Mouse (Mus musculus) thymus, postnatal 4 days (tissue): ENCODE measurements around the gene Sorbs1.

ENCODE experiments used
- DNase-seq: peaks from one replicate; pipeline ENCODE4 v3.0.0; 2021

The Sorbs1 gene

DNA sequence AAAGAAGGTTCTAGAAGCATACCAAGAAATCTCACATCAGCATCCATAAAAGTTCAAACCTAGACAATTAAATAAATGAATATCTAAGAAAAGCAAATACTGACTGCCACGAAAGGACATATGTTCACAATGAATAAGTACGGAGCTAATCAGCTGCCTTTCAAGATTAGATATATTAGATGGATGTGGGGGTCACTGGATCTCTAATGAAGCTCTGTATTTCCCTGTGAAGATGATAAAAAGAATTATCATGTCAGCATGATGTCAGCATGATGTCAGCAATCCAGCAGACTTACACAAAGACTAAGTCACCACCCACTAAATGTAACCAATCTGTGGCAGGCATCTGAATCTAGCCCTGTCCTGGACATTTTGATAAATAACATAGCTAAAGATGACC is 77.8 kb downstream of the Sorbs1 start:
- no peak for DNase-seq

DNA sequence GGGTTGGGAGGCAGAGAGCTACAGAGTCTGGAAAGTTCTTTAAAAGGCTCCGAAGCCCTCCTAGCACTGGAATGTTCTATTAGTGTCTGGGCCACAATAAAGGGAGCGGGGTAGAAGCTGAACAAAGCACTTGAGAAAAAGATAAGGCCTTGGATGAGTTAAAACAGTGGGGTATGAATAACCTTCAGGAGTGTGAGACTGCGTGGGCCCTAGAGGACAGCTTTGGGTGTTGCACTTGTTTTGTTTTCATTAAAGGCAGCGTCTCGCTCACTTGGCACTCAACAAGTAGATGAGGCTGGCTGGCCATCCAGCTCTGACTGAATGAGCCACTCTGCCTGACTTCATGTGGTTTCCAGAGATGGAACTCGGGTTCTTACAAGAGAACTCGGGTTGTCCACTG is 78.5 kb downstream of the Sorbs1 start:
- no peak for DNase-seq

DNA sequence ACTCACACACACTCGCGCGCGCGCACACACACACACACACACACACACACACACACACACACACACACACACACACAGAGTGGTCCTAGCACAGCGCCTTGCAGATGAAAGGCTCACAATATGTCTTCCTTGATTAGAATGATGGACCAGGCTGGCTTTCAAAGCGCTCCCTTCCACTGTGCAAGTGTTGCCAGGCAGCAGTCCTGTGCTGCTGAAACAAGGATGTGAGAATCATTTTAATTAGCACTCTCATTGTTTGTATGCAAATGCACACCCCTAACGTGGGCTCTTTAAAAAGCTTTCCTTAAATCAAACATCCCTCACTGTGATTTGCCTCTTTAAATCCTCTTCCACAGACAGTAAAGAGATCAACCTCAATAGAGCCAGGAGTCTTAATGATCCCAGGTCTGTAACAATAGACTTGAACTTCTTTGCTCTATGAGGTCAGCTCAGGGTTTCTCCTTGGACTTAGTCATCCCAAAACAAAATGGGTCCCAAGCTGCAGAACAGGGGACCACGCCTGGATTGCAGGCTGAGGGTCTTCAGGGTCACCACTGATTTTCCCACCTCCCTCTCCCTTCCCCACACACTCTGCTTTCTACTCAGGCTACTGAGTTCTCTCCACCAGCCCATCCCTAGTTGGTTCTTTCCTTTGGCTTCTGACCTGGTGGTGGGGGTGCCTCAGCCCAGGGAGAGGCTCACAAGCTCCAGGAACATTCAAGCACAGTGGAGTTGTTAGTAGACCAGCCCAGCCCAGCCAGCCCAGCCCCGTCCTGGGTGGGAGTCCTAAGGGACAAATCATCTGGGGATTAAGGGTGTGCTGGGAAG is 79.3 kb downstream of the Sorbs1 start:
- DNase-seq: no peak

DNA sequence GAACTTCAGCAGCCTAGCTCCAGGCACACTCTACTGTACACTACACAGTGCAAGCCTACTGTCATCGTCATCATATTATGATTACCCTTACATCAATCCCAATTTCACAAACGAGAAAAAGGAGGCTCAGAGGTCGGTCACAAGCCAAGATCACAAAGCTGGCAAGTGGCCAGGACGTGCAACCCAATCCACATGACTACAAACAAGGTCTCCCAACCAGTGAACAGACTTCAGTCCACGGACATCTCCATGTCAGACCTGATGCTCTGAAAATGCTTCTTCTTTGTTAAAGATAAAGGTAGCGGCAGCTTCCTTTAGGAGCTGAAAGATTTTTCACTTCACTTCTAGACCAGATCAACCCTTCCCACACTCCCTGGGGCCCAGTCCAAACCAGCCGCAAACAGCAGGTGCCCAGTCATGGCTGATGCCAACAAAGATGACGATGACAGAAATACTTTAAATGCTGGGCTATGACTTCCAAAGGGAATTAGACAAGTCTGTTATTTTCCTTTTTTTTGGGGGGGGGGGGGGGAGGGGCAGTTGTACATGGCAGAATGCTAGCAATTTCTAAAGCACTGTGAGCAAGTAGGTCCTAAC is 80.2 kb downstream of the Sorbs1 start:
- no peak for DNase-seq

DNA sequence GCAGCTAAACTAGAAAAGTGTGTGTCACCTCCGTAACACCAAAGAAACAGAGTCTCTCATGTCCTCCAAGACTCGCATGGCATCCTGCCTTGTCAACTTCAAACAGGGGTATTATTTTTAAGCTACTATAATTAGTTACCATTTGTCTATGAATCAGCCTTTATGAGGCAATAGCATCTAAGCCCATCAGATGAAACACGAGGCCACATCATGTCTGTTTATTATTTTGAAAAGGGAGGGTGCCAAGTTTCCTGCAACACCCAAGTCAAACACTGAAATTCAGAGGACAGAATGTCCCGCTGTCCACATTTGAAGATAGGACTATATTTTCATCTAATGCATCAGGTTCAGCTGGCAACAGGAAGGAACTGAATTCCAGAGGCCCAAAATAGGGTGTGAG is 81.6 kb downstream of the Sorbs1 start:
- no peak for DNase-seq

DNA sequence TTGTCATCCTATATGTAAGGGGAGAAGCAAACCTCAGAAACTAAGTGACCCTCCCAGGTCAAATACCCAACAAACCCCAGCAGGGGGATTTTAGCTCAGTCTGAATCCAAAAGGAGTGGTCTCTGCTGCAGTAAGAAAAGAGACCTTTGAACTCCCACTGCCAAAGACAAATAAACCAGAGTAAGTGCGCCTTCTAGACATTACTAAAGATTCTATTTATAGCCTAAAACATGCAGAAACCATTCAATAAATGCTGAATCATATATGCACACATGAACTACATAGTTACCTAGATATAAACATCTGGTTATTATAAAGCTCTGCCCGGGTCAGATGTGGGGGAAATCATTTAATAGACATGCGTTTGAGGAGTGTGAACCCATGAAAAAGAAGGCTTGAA is 84.0 kb downstream of the Sorbs1 start:
- no peak for DNase-seq

DNA sequence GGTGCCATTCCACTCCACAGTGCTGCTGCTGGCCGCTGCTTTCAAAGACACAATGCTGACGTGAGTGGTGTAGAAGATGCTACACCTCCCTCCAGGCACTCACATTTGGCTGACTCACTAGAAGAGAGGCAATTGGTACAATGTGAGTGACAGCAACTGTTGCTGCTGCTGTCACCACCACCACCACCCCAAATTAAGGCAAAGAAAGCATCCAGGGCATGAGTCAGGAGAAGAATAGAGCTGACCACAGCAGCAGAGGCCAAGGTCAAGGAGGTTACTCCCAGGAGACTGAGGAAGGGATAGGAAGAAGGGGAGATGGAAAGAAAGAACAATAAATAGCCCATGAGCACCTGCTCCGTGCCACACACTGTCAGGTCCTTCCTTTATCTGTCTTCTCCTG is 84.4 kb downstream of the Sorbs1 start:
- DNase-seq: no peak

DNA sequence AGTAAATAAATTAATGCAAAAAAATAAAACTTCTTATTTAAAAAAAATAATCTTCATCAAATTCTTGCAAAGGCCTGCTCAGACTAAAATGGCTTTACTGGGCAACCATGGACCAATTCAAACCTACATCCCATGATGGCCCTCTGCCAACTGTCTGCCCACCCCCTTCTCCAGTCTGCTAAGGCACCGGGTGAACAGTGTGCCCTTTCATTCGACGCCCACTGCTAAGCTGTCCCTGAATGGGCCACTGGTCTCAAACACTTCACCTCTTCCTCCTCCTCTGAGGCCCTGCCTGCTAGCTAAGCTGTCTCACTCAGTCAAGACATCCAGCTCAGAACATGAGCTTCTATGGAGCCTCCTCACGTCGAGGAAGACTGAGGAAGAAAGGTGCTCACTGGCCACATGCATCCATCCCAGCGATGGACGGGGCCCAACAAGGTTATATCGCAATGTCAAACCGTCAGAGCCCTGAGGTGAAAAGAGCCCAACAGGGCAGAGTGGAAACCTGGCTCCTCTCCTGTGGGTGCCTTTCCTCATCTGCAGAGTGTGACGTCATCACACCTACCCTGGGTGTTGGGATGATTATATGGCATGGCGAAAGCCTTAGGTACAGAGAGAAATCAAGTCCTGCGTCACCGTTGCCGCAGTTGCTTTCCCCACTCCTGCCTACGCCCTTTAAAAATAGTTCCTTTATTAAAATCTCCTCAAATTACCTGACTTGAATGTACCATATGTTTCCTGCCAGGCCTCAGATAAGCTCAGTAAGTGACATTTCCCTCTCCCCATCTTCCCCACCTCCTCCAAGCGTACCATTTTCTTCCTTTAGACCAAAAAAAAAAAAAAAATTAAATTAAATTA is 87.2 kb downstream of the Sorbs1 start:
- no peak for DNase-seq

DNA sequence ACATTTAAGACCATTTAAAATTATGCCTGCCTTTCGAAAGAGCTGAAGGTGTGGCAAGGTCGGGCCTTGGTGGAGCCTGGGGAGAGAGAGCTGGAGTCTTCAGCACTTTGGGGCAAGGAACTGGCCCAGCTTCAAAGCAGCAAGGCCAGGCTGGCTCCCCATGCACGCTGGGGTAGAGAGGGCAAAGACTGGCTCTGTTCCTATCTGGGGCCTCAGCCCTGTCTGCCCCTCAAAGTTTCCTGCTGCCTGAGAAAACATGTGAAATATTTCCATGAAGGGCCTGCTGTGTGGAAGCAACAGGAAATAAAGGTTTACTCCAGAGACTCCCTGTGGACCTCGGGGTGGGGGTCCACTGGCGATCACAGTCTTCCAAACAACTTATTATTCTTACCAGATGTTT is 88.3 kb downstream of the Sorbs1 start:
- no peak for DNase-seq

DNA sequence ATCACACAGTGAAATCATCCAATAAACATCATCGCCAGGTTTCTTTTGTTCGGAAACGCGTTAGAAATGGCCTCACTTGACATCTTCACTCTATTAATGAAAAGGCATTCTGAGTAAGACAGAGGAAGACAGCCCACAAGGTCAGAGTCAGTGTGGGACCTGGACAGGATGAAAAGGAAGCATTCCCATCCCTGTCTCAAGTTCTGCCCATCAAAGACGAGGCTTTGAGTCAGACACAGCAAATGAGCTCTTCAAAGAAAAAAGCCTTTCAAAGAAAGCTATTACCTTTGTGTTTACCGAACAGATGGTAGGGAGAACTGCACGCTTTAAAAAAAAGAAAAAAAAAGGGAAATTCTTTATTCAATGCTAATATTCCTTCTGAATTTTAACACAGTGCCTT is 92.5 kb downstream of the Sorbs1 start:
- DNase-seq: no peak

DNA sequence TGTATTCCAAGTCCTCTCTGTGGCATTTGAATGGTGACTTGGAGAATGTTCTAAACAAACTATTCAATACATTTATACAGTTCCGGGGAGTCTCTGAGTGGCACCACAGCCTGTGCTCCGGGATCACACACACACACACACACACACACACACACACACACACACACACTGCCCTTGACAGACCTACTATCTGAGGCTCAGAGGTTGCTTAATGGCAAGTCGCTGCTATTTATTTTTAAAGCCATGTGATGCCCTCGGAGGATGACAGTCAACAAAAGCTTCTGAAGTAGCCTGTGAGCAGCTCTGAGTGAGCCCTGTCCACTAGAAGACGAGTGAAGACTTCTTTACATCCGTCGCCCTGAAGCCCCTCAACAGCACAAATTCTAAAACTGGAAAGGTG is 94.3 kb downstream of the Sorbs1 start:
- no peak for DNase-seq

DNA sequence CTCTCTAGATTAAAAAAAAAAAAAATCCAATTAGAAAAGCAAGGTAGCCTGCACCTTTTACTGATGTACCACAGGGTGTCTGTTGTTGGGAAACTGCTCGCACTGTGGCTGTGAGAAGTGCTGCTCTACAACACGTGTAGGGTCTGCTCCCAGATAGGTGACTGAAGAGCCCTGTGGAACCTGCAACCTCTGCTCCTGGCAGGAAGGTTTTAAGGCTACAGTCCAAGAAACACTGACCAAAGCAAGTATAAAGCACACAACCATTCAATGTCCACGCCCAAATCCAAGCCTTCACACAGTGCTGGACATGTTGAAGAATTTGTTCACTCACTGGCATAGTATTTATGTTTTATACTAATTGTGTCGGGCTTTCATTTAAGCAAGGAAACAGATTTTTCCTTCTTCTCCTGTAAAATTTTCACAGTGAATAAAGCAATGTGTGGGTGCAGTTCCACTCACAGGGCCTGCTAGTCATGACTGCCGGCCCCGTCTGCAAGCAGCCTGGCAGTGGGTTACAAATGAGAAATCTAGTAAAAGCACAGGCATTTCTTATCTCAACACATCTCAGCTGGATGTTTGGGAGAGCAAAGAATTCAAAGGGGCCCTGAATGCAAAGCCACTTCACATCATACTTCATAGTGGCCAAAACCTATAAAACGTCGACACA is 96.3 kb downstream of the Sorbs1 start:
- DNase-seq: no peak

DNA sequence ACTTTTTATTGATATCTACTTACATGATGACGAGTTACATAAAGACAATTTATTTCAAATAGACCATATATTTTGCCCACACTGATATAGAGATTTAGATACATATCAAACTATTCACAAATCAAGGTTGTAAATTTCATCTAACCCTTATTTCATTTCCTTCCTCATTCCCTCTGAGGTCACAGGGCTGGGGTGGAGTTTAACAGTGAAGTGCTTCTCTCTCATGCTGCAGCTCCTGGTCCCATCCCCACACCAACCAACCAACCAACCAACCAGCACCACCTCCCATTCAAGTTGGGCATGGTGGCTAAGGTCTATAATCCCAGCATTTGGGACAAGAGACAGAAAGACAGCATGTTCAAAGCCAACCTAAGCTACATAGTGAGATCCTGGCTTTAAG is 97.9 kb downstream of the Sorbs1 start:
- DNase-seq: no peak

DNA sequence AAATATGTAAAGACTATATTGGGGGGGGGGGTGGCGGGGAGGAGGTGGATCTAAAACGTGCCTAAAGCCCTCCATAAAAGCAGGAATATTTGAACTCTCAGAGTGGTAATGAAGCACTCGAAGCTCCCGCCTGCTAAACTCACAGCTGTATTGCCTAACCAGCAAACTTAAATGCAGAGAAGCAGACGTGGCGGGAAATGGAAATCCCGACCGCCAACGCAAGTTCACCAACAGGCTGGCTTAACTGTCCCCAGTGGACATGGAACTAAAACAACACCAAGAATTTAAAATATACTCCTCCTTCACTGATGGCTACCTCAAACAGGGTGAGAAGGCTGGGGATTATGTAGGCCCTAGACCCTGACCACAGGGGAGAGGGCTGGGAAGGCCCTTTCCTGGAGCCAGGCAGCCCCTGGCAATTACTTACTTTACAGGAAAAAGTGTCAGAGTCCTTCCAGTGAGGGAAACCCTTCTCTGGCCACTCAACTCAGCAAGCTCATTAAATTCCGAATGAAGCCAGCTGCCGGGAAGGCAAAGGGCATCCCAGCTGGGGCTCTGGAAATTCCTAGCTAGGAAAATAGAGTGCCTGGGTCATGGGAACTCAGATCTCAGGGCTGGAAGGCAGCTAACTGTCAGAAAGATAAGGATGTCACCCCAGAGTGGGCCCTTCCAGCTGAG is 98.6 kb downstream of the Sorbs1 start:
- DNase-seq: no peak

DNA sequence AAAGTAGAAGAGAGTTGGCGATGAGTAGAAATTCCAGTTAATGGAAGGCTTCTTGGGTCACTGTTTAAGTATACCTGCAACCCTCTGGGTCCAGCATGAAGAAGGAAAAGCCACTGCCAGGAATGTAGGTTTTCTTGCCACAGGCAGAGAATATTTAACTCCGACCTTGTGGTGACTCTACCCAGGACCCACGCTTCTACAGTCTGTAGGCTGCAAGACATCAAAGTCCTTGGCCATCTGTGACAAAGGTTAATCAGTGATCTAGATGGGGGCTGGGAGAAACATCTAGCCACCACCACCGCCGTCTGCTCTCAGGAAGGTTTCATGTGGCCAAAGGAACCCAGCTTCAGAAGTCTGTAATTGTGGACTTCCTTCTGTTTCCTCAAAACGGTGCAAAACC is 99.2 kb downstream of the Sorbs1 start:
- DNase-seq: no peak

DNA sequence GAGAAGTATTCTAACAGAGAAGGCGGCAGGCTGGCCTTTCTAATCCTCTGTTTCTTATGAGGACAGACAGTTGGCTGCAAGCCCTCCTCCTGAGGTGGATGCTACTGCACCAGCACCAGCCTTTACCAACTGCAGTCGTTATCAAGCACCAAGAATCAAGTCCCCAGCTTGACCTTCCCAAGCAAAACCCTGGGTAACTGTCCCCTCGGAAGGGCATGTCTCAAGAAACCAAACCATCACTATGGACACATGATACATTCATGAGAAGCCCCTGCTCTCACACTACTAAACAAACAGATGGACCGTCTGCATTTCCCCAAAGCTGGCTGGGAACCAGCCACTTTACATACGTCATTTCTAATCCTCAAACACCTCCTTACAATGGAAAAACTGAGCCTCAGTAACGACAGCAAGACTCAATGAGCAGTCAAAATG is 102.2 kb downstream of the Sorbs1 start:
- DNase-seq: no peak

DNA sequence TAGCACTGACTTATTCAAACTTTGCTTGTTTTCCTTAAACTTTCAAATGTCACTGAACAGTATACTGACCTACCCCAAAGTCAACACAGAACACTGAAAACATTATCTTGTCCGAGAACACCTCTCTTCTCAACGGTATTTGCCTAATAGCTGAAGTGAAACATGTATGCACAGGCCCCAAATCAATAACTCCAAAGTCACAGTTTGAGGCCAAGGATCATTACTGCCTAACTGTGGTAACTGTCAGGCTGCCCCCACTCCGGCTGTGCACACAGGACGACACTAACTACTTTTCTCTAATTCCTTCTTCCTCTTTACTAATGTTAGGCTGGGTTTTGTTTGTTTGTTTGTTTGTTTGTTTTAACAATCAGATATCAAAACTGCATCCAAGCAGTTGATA is 103.1 kb downstream of the Sorbs1 start:
- no peak for DNase-seq

DNA sequence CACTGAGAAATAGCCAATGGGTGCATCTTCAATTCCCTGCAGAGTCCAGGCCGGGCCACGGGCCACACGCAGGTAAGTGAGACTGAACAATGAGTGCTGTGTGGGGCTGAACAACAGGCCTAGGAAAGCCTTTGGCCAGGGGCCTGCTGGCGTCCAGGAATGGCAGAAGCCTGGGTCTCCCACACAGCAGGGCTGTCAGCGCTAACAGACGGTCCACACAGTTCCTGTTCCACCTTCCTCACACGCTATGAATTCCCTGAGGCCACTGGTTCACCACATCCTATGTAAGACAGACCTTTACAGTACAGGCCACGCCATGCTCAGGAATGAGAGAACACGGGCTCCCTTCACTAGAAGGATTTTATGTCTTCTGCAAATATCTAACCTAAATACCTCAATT is 103.5 kb downstream of the Sorbs1 start:
- DNase-seq: no peak

DNA sequence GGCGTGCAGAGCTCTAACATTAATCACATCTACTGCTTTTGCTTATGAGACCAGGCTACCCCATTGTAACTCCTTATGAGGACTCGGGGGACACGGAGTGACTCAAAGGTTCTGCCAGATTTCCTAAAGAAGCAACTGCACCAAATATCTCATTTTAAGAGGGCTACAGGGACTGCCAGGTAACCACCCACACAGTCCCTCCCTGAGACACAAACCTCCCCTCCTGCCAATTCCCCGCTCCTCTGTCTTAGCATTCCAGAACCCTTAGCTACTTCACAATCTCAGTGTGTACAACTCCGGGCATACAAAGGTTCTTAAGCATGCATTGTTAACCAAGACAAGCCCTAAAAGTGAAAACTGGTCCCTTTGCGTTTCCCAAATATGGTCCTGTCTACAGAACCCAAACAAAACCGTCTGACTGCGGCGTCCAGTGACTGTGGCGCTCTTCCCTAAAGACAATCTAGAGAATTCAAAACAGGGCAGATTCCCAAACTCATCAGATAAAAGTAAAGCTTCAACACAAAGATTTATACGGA is 104.0 kb downstream of the Sorbs1 start:
- DNase-seq: no peak

DNA sequence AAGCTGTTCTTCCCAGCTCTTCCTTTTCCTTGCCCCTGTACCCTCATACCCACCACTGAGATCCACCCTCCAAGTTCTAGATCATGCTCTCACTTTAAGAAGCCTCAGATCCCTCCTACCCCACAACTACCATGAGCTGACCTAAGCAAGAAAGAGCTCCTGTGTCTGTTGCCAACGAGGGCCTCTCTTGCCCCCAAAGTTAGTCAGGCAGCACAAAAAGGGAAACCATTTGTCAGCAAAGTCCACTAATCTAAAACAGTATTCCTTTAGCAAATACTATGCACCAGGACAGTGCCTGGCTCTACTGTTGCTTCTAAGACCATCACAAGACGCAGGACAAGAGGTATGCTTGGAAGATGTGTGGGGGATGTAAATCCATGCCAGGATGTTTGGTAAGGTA is 106.4 kb downstream of the Sorbs1 start:
- no peak for DNase-seq

DNA sequence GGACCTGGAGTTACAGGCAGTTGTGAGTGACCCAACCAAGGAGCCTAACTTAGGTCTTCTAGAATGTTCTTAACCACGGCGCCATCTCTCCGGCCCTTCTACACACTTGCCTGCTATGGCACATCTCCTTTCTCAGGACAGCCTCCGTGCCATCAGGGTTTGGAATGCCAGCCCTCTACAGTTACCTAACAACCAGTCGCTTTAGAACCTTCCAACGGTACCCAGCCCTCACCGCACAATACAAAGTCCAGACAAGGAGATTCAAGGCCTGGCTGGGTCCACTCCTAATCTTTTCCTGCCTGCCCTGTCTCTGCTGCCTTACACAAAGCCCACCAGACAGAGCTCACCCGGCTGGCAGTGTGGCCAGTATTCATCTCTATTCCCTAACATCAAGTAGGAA is 106.9 kb downstream of the Sorbs1 start:
- no peak for DNase-seq

DNA sequence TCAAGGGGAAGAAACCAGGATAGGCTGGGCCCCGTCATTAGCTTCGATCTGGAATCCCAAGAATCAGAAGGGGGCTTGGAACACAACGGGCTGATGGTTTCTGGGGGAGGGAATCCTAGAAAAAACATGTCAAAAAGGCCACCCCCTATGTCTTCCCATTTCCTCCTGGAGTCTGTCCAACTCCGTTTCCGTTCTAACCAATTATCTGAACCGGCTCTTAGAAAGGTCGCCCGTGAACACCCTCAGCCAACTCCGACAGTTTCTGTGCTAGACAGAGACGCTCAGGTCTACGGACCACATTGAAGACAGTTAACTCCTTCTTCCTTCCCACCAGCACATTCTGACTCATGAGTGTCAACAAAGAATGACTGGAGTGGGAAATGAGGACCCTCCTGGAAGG is 107.8 kb downstream of the Sorbs1 start:
- DNase-seq: no peak

DNA sequence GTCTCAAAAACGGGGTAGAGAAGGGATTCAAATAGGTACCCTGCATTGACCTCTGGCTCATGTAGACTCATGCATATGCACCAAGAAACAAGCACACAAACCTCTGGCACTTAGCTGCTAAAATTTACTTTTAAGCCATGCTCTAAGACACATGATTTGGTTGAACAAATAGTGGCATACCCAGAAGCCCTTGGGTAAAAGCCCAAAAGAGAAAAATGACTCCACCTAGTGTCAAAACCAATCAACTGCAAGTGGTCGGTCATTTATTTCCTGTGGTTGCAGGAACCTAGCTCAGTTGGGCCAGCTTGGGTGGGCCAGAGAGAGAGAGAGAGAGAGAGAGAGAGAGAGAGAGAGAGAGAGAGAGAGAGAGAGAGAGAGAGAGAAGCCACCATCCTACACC is 109.0 kb downstream of the Sorbs1 start:
- DNase-seq: no peak
